Mouse (Mus musculus): ENCODE measurements around the gene Ldlrad3.

The Ldlrad3 gene

DNA sequence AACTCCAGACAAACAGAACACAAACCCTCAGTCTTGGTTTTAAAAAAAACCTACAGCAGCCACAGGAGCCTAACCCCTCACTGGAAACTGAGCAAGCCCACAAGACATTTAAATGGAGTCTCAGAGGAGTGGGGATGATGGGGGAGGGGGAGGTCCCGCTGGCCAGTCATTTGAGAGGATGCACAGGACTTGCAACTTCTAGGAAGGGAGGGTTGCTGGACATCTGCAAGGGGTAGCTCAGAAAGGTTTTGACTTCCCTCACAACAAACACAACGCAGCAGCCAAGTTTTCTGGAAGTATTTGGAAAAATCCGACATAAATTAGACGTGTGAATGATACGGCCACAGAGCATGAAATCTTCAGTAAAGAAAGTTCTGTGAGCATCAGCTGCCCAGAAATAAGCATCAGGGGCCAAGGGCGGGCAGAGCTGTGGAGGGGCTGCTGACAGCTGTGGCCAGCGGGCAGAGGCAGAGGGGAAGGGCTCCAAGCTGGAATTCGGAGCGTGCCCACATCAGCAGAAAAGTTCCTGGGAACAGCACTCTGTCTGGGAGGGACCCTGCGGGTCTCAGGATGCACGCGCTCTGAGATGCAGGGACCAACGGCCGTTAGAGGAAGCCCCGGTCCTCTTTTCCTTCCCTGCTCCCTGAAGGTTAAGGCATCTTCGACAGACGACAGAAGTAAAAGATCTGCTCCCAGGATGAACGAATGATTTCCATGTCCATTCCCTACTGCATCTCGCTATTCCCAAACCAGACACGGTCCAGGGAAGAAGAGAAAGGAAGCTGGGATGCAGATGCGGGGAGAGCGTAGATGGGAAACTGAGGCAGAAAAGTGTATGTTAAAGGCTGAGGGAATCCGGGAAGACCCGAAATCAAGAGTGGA, 875 bp downstream of the Ldlrad3 start:
- DNase-seq (ENCODE audit: low spot score), result peak; percentile 68

DNA sequence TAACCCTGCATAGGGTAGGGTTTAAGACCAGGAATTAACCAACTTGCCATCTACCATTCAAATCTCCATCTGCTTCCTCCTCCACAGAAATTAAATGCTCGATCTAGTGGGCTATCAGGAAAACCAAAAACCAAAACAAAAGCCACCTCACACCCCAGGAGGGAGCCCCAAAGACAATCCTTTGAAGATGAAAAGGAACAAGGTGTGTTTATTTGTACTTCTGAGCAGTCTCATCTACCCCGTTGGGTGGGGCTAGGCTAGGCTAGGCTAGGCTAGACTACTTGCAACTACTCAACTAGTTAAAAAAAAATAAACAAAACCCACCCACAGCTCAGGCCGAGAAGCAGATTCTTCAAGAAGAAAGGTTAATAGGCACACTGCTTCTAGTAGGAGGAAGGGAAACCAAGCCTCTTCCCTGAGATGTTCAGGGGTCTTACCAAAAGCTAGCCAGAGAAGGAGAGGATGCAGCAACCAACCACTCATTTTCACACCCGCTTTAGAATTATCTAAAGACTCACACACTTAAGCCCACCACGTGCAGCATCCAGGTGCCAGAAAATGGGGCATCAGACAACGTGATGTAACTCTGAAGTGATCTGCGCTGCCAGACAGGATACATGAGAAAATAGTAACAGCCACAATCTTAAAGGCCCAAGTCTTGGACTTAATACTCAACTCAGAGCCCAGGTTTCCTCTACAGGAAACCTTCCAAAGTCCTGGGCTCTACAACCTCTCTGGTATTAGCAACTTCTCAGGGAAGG, 2.3 kb downstream of the Ldlrad3 start:
- DNase-seq (ENCODE audit: low spot score), result no peak

DNA sequence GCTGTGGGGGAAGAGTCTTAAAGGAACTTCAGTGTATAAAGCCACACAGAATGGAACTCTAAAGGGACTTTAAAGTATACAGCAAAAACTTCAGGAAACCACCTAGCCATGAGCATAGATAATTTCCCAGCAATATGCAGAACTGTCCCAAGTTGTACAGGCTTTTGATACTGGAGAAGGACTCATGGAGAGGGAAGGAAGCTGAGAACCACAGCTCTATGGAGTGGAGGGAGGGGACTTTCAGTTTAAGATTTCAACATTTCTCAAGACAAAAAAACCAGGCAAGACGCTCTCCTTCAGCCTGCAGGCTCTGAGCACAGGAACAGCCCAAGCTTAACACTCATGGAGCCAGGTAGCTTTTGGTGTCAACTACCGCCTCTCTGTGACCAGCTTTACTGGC, 4.7 kb downstream of the Ldlrad3 start:
- DNase-seq (ENCODE audit: low spot score), result peak; percentile 38

DNA sequence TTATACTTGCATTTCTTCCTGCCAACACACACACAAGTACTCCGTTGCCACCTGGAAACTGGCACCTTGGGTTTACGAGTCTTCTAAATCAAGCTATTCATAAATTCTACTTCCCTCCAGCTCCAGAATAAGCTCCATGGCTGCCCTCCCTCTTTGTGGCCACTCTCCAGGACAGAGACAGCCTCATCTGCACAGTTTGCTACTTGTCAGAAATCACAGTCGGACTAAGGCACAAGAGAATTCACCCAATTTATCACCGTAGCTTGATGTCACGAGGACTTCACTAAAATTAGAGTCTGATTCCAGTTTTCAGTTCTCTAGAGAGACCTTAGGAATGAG, 9.8 kb downstream of the Ldlrad3 start:
- DNase-seq (ENCODE audit: low spot score), result no peak

DNA sequence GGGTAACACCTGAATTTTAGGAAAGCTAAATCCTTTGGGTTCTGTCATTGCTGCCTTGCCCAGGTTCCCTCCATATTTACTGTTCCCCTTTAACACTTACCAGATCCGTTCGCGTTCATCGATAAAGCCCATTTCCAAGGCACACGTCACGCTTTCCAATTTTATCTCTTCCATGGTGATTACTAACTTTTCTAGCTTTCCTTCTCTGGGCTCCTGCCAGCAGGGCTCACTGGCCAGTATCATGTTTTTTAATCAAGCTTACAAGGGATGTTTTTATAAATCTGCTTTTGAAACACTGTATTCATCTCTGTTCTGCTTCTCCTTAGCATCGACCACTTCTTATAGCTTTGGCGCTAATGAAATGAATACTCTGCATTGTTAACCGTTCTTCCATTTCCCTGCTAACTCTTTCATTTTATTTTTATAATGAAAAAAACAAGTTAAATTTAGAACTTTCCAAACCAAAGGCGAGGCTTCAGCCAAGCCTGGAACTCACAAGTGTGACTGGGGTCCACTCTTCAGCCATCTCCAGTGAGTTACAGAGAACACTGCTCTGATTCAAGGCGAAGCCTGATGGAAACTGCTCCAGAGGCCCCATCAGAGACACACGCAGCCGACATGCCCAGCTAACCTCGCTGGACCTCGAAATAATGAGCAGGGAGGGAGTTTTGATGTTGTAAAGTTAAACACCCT, 10.3 kb downstream of the Ldlrad3 start:
- no peak for DNase-seq (ENCODE audit: low spot score)

DNA sequence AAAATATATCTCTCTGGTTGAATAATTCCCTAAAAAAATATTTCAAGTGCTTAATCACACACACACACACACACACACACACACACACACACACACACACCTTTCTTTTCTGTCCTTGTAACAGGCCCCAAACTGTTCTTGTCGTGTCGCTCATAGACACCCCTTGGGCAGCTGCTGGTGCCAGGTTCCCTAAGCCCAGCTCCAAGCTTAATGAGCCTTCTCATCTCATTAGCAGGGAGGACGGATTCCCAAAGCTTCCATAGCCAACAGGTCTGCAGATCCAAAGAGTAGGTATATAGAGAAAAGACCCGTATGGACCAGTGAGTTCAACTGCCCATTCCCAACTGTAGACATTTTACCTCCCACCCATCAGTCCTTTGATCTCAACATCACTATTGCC, 13.7 kb downstream of the Ldlrad3 start:
- no peak for DNase-seq (ENCODE audit: low spot score)

DNA sequence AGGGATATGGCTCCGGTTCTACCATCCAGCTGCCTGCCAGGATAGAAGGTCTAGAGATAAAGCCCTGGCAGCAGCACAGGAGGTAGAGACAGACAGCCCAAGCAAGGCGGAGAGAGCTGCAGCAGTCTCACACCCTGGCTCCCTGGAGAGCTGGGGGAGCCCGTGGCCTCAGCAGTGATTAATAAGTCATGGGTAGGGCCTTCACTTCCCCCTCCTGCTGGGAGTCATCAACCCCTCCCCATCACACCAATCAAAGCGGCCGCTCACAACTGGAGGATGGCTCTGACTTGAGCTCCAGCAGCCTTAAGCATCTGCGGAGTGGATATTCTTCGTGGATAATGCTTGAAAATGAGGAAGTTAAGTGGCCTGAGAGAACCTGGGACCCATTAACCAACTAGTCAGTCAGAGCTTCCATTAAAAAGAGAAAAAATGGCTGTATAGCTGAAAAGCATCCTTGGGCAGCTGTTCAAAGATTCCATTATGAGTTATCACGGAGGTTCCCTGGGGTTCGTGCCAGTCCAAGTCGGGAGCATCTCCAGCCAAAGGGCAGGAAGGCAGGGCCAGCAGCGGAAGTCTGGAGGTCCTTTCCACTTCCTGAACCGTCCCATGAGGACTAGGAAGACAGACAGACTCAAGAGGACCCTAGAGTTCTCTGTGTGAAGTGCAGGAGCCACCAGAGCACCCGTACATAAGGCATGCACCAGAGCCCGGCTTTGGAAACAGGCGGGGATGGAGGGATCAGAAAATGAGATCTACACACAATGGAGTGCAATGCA, 19.4 kb downstream of the Ldlrad3 start:
- DNase-seq (ENCODE audit: low spot score), result no peak

DNA sequence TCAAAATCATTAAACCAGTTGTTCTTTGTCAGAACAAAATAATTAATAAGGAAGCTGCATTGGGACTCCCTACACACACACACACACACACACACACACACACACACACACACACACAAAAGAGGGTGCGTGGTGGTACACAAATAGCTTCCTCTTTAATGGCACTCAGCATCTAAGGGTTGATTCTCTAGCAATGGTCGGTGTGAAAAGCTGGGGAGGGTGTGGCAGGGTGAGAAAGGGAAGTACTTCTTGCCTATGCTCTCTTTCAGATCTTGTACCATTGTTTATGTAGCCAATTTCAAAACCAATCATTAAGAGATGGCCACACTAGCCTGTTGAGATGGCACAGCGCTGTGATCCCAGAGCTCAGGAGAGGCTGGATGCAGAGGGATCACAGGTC, 23.1 kb downstream of the Ldlrad3 start:
- DNase-seq (ENCODE audit: low spot score), result no peak

DNA sequence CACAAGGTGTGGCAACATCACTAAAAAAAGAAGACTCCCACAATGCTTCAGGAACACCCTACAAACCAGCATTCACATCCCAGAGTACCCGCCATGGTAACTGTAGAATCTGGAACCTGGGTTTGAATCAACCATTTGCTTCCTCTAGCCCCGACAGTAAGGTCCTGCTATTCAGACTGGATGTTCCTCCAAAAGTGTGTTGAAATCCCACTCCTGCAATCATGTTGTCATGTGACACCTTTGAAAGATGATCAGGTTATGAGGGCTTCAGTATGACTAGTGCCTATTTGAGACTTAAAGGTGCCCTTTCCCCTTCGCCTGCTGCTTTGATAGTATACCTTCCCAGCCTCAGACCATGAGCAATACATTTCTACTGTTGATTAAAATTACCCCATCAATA, 28.6 kb downstream of the Ldlrad3 start:
- no peak for DNase-seq (ENCODE audit: low spot score)

DNA sequence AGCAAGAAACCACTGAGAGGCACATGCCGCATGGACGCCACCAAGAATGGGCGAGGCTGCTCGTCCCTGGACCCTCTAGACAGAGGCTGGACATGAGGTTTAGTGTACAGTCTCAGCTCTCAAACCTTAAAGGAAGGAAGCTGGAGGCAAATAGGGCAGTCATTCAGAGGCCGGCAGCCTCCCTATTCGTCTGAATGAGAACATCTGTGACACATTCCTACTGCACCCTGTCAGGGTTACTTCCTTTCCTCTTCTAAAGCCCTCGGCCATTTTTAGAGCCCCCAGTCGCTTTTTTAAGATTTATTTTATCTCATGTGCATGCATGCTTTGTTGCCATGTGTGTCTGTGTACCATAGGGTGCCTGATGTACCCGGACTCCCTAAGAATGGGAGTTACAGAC, 29.2 kb downstream of the Ldlrad3 start:
- no peak for DNase-seq (ENCODE audit: low spot score)

DNA sequence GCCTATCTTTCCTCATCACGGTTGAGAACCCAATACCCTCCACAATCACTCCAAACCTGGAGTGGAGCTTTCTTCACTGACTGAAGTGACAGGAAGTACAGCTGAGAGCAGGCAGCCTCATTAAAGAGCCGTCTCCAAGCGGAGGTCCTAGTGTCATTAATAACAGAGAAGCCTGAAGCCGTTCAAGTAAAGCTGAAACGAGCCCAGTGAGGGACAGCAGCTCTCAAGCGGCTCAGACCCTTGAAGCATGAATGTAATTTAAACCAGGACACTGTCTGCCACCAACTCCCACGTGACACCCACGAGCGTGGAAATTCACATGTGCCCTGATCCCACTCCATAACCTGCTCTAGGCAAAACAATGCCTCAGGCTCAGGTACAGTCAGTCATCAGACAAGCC, 29.7 kb downstream of the Ldlrad3 start:
- no peak for DNase-seq (ENCODE audit: low spot score)

DNA sequence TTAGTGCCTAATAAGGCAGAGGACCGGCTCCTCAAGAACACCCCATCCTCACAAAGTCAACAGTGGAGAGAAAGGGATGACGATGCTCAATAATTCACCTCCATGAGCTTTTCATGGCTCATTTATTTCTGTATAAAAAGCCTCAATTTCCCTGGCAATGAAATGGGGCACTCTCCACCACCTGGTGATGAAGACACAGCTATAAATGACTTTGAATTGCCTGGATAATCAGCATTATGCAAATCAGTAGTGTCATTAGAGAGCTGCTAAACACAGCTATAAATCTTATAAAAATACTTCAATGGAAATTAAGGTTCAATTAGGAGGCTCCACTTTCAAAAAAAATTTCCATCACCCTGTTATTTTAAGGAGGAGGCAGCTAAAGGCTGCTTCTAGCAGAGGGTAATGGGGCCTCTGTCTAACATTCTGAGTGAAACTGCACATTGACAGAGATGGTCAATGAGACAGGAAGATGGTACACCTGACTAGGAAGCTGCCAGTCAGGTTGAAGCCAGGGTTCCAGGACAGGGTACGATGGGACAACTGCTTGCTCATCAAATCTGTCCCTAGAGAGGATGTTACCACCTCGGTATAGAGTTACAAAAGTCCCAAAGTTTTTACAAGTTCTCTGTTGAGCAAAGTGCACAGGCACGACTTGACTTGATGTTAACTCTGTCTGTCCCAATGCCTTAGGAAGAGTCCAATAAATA, 30.7 kb downstream of the Ldlrad3 start:
- no peak for DNase-seq (ENCODE audit: low spot score)

DNA sequence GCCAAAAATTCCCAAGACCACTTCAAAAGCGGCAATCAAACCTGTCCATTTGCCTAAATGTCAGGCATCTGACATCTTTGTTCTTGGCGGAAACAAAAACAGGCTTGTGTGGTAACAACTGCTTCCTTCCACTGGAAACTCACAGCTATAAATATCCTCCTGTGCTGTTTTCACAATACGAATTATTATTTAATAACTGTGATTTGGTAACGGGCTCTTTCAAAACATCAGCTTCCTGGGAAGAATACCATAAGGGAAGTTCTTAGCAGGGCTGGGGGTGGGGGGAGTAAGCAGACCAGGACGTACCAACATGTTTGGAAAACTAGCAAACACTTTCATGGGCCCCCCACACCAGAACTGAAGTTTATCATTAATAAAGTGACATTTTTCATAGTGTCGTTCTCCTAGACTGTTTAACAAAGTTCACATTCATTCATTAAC, 31.4 kb downstream of the Ldlrad3 start:
- peak; percentile 79 for DNase-seq (ENCODE audit: low spot score)

DNA sequence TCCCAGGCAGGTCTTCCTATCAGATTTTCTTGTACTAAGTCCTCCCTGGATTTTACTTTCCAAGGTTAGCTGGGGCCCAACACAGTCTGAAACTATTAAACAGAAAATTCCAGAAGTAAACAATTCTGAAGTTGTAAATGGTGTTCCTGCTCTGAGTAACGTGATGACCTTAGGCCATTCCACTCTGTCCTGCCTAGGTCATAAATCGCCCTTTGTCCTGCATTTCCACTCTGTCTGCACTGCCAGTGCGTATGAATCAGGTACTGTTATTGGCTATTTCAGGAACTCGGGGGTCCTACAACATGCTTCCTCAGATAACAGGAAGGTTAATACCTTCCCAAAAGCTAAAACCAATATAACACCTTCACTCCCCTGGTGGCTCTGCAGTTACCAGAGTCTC, 31.9 kb downstream of the Ldlrad3 start:
- no peak for DNase-seq (ENCODE audit: low spot score)

DNA sequence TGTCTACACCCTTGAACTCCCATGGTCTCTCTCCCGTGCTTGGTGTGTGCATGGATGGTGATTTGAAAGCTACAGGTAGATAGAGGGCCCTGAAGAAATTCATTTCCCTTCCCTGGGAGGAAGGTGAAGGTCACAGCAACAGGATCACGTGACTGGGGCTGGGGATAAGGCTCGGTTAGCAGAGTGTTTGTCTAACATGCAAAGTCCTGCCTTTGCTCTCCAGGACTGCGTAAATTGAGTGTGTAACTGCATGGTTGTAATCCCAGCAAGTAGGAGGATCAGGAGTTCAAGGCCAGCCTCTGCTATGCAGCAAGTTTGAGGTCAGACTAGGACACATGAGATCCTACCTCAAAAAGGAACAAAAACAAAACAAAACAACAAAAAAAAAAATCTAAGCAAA, 32.7 kb downstream of the Ldlrad3 start:
- no peak for DNase-seq (ENCODE audit: low spot score)

DNA sequence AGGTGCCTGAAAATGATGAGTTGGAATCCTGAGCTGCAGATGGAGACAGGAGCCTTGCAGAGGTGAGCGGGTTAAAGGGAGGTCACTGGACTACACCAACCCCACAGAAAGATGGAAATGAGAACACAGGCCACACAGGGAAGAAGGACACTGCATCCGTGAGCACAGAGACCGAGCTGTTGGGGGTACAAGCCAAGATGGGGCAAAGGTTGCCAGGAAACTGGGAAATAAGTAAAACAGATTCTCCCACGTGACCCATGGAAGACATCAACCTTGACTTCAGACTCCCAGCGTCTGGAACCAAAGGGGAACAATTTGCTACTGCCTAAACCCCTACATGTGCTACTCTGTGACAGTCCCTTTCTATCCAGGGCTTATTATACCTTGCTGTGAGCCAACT, 33.3 kb downstream of the Ldlrad3 start:
- DNase-seq (ENCODE audit: low spot score), result no peak

DNA sequence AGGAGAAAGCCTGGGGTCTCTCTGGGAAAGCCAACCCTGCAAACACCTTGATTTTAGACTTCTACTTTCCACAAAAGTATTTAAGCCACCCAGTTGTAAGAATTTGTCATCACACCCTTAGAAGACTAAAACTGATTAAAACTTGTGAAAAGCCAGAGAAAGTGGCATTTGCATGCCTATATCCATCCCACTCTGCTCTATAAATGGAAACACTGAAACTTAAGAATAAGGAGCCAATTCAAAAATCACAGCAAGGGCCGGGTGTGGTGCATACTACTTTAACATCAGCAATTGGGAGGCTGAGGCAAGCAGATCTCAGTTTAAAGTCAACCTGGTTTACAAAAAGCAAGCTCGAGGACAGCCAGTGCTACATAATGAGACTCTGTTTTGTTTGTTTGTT, 37.1 kb downstream of the Ldlrad3 start:
- no peak for DNase-seq (ENCODE audit: low spot score)

DNA sequence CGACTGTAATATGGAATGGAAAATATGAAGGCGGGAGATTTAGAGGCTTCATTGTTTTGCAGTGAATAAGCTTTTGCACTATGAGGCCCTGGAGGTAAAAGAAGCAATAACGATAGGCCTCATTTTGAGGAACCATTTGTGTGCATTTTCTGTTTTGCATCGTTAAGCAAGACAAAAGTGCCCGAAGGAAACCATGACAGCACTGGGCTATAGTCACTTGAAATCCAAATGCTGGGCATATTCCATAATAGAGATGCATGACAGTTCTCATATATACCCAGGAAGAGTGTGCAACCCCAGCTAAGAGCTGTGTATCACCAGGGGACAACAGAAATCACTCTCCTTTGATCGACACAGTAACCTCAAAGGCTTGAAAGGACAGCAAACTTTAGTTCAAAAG, 38.1 kb downstream of the Ldlrad3 start:
- DNase-seq (ENCODE audit: low spot score), result no peak

DNA sequence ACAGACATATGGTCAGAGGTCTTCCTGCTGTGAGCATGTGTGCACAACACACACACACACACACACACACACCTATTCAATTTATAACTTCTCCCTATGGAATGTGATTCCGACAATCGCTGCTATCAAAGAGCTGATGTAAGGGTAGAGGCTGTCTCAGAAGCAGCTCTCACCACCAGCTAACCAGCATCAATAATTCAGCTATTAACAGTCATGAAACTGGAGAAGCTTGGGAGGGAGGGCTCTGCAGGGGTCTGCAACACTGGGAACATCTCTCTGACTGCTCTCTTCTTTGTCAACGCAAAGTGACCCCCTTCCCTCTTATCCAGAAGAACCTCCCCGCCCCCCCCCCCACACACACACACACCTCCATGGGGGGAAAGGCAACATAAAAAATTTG, 38.6 kb downstream of the Ldlrad3 start:
- no peak for DNase-seq (ENCODE audit: low spot score)

DNA sequence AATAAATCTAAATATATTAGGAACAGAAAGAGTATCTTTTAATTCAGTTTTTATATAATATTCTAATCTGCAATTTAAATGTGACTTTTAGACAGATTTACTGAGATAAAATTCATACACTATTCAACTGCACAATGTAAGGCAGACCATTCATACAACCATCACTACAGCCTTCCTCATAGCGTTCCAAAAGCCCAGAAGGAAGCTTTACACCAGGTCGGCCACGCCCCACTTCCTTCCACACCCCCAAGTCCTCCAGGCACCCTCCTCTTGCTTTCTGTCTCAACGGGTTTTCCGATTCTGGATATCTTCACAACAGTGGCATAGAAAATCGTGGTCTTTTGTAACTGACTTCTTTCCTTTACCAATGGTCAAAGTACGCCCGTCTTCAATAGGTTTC, 39.8 kb downstream of the Ldlrad3 start:
- no peak for DNase-seq (ENCODE audit: low spot score)

DNA sequence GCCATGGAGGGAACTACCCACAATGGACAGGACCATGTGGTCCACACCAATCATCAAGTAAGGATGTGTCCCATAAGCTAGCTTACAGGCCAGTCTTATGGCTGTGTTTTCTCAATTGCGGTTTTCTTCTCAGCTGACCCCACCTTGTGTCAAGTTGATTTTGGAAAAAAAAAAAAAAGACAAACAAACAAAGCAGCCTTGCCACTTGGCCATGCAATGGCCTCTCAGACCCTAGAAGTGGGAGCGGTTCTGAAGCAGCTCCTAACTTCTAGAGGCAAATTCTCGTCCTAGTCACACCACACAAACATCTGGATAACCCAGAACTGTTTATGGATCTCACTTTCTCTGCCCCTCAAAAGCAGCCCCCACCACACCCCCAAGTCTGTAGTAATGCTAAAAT, 41.1 kb downstream of the Ldlrad3 start:
- DNase-seq (ENCODE audit: low spot score), result no peak

DNA sequence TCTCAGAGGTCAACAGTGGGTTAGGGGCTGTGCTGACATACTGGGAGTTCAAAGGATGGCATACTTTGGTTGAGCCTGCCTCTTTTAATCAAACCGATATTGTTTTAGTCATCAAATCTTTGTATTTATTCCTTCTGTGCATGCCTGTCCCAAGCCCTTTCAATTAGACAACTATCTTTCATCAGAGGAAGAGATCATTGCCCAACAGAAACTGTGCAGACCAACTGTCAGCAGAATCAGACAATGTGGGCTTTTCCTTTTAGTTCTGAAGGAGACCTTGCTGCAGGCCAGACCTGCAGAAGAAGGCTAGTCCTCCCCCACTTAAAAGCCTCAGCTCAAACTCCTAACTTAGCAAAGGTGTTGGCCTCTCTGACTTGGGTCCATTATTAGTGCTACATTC, 41.9 kb downstream of the Ldlrad3 start:
- DNase-seq (ENCODE audit: low spot score), result no peak

All from adipocyte (in vitro differentiated cells).